ENCODE assay signal across 8 mouse cellular contexts in genomic region chr1:134725276-134725675, GRCm38 (mm10).
DNase-seq lines count a peak whose midpoint lies in the region; ATAC-seq and TF ChIP-seq lines count a peak whose summit lies in the region.

No protein-coding gene starts in this region.

- H3K4me3 ChIP-seq in hindbrain, postnatal 0 days (ENCODE audit: low read length) = no peak overlapping the region
- no peak overlapping the region for H3K4me3 ChIP-seq in hindbrain, embryonic 13.5 days

- peak; percentile 66 for TF ChIP-seq CTCF in hindbrain, postnatal 0 days (IDR thresholded peaks at IDR 0.05; ENCODE audit: low read depth)

- H3K27me3 ChIP-seq in hindbrain, postnatal 0 days (ENCODE audit: insufficient read depth, low read length) = no peaks in the 10 kb centered on the region
- H3K27me3 ChIP-seq in hindbrain, embryonic 13.5 days = no peaks in the 10 kb centered on the region
- no peaks in the 10 kb centered on the region for H3K27me3 ChIP-seq in splenic B cell, adult 2 months (ENCODE audit: control insufficient read depth, insufficient read depth, low read length, poor library complexity, severe bottlenecking)

- peaks cover 14% of the 10 kb centered on the region for H3K4me1 ChIP-seq in hindbrain, postnatal 0 days (ENCODE audit: insufficient read depth, low read length)
- 0 out of 2 replicates have a peak, but pooled peaks cover 5% of the 10 kb centered on the region for H3K4me1 ChIP-seq in hindbrain, embryonic 13.5 days (replicated peaks)

- peak; percentile 64 for DNase-seq in hindbrain, postnatal 0 days (ENCODE audit: low spot score)
- DNase-seq in B cell, adult 2 months = peak; percentile 46 to 50
- DNase-seq in adrenal gland, postnatal 25 days = peak; percentile 53
- DNase-seq in gastrocnemius, adult 8-10 months (ENCODE audit: low spot score in 2 of 2) = peak; percentile 49 to 58
- DNase-seq in liver = peak; percentile 57
- DNase-seq in splenic B cell, adult 2 months (ENCODE audit: low read depth, low spot score) = peak; percentile 57
- no peak for DNase-seq in right cerebral cortex, postnatal 14 days

- 51% methylated on average over 5 of the region's 5 CpGs for WGBS in hindbrain, postnatal 0 days
- 58% methylated on average over 5 of the region's 5 CpGs for WGBS in hindbrain, embryonic 13.5 days

- no peaks in the 10 kb centered on the region for H3K36me3 ChIP-seq in hindbrain, postnatal 0 days (ENCODE audit: insufficient read depth, low read length)
- no peaks in the 10 kb centered on the region for H3K36me3 ChIP-seq in hindbrain, embryonic 13.5 days
- H3K36me3 ChIP-seq in splenic B cell, adult 2 months (ENCODE audit: control insufficient read depth, insufficient read depth, low read length, poor library complexity, severe bottlenecking) = no peaks in the 10 kb centered on the region

- no peak for ATAC-seq in hindbrain, postnatal 0 days
- ATAC-seq in hindbrain, embryonic 13.5 days (ENCODE audit: low FRiP score) = no peak

- no peak overlapping the region for H3K27ac ChIP-seq in hindbrain, postnatal 0 days
- H3K27ac ChIP-seq in hindbrain, embryonic 13.5 days = no peak overlapping the region

- no peak overlapping the region for H3K4me2 ChIP-seq in hindbrain, postnatal 0 days (ENCODE audit: low read depth, low read length)
- no peak overlapping the region for H3K4me2 ChIP-seq in hindbrain, embryonic 13.5 days

- H3K9me3 ChIP-seq in hindbrain, postnatal 0 days (ENCODE audit: low read length) = no peaks in the 10 kb centered on the region
- no peaks in the 10 kb centered on the region for H3K9me3 ChIP-seq in hindbrain, embryonic 13.5 days

- H3K9ac ChIP-seq in hindbrain, postnatal 0 days (replicated peaks; ENCODE audit: low read length) = no peak overlapping the region
- H3K9ac ChIP-seq in hindbrain, embryonic 13.5 days = no peak overlapping the region
